Mouse (Mus musculus): ENCODE results near the gene Actl10. TPM values are rescaled to one million over a fixed set of nuclear protein-coding genes. Genes with fewer than 3 reads are reported as not detected.

Actl10 gene
- polyA plus RNA-seq, 1 experiment: 0.11 TPM

DNA sequence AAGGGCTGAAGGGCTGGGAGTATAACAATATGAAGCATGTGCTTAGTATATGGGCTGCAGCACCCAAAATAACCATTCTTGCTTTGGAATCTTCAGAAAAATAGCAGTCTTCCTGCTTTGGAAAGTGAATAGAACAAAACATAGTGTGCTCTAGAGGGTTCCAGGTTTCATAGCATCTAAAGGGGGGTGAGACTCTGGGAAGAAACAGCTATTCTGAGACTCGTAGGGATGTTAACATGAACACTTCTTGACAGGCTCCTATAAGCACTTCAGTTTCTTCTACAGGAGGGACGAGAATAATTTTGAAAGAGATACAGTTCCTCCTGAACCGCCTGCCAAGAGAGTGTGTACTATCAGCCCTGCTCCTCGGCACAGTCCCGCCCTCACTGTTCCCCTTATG lies 34.2 kb upstream of the Actl10 start:
- no peak for TF ChIP-seq POLR2A (IDR thresholded peaks at IDR 0.05; ENCODE audit: control insufficient read depth, extremely low read depth, insufficient read depth, low read length, poor library complexity)
- no peak overlapping the region for H3K27ac ChIP-seq (ENCODE audit: control insufficient read depth, insufficient read depth, low read length)
- H3K27me3 ChIP-seq (ENCODE audit: control insufficient read depth, insufficient read depth, low read length): no peaks in the 10 kb centered on the region
- H3K4me1 ChIP-seq (replicated peaks; ENCODE audit: control insufficient read depth, insufficient read depth, low read length): no peaks in the 10 kb centered on the region
- peaks cover 15% of the 10 kb centered on the region; the same call in 1 of the 2 replicates for H3K36me3 ChIP-seq (ENCODE audit: control insufficient read depth, insufficient read depth, low read length)
- 94% methylated on average over 5 of the region's 5 CpGs for WGBS
- H3K4me3 ChIP-seq (ENCODE audit: control insufficient read depth, insufficient read depth, low read length): no peak overlapping the region
- DNase-seq: no peak

DNA sequence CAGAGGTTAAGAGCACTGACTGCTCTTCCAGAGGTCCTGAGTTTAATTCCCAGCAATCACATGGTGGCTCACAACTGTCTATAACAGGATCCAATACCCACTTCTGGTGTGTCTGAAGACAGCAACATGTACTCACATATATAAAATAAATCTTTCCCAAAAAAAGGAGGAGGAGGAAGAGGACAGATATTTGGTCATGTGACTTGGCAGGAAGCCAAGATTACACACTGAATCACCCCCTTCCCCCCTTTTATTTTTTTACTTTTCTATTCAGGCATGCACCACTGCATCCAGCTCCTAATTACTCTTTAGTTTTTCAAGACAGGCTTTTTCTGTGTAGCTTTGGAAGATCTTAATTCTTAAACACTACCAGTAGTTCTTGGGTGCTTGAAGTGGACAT lies 30.1 kb upstream of the Actl10 start:
- Histone ChIP-seq H3K27ac (ENCODE audit: control insufficient read depth, insufficient read depth, low read length) (no peak overlapping the region), H3K27me3 (ENCODE audit: control insufficient read depth, insufficient read depth, low read length) (no peaks in the 10 kb centered on the region), H3K36me3 (ENCODE audit: control insufficient read depth, insufficient read depth, low read length) (peaks cover 41% of the 10 kb centered on the region), H3K4me3 (ENCODE audit: control insufficient read depth, insufficient read depth, low read length) (no peak overlapping the region), H3K4me1 (replicated peaks; ENCODE audit: control insufficient read depth, insufficient read depth, low read length) (no peaks in the 10 kb centered on the region)
- TF ChIP-seq CTCF (IDR thresholded peaks at IDR 0.05; ENCODE audit: borderline replicate concordance, control insufficient read depth, extremely low read depth, insufficient read depth, low read length, poor library complexity) (no peak), POLR2A (IDR thresholded peaks at IDR 0.05; ENCODE audit: control insufficient read depth, extremely low read depth, insufficient read depth, low read length, poor library complexity) (no peak)
- no peak for DNase-seq

DNA sequence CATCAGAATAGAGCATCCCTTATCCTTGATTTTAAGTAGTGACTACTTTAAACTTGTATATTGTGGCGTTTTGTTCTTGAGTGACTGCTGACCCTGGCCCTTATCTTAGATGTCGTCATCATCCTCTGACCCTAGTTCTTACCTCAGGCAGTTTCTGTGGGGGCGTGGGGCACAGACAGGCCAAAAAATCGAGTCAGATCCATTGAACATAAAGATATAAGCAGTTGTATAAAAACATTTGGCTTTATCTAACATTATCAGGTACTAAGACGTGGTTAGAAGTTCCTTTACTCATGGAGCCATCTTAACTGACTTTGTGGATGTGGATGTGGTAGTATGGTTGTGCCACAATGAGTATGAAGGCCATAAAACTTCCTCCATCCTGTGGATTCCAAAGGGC lies 29.2 kb upstream of the Actl10 start:
- 86% methylated on average over 5 of the region's 5 CpGs for WGBS

DNA sequence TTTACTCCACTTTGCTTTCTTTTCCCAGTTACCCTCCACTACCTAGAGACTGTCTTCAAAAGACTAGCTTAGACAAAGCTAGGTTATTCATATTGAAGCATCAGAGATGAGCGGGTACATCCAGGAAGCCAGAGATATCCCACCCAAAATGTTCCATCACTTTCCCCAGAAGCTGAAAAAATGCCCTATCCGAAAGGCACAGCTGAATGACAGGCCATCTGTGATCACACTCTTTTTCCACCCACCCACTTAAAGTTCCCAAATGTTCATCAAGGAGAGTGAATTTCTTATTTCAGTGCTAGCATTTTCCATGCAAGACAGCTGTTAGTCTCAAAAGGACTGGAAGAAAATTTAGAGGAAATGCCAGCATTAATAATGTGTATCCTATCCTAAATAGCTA lies 26.3 kb upstream of the Actl10 start:
- Histone ChIP-seq H3K36me3 (ENCODE audit: control insufficient read depth, insufficient read depth, low read length) (peaks cover 31% of the 10 kb centered on the region), H3K4me1 (replicated peaks; ENCODE audit: control insufficient read depth, insufficient read depth, low read length) (no peaks in the 10 kb centered on the region), H3K4me3 (ENCODE audit: control insufficient read depth, insufficient read depth, low read length) (no peak overlapping the region), H3K27ac (ENCODE audit: control insufficient read depth, insufficient read depth, low read length) (no peak overlapping the region), H3K27me3 (ENCODE audit: control insufficient read depth, insufficient read depth, low read length) (no peaks in the 10 kb centered on the region)
- no peak for TF ChIP-seq POLR2A (IDR thresholded peaks at IDR 0.05; ENCODE audit: control insufficient read depth, extremely low read depth, insufficient read depth, low read length, poor library complexity)
- TF ChIP-seq CTCF (IDR thresholded peaks at IDR 0.05; ENCODE audit: borderline replicate concordance, control insufficient read depth, extremely low read depth, insufficient read depth, low read length, poor library complexity): no peak
- 99% methylated on average over 2 of the region's 2 CpGs for WGBS
- DNase-seq: no peak

More for the DNA sequence above, 29.2 kb upstream of the Actl10 start:
- no peak overlapping the region for H3K27ac ChIP-seq (ENCODE audit: control insufficient read depth, insufficient read depth, low read length)
- H3K4me3 ChIP-seq (ENCODE audit: control insufficient read depth, insufficient read depth, low read length): no peak overlapping the region
- DNase-seq: no peak
- H3K27me3 ChIP-seq (ENCODE audit: control insufficient read depth, insufficient read depth, low read length): no peaks in the 10 kb centered on the region
- H3K4me1 ChIP-seq (replicated peaks; ENCODE audit: control insufficient read depth, insufficient read depth, low read length): no peaks in the 10 kb centered on the region
- no peak for TF ChIP-seq POLR2A (IDR thresholded peaks at IDR 0.05; ENCODE audit: control insufficient read depth, extremely low read depth, insufficient read depth, low read length, poor library complexity)
- no peak for TF ChIP-seq CTCF (IDR thresholded peaks at IDR 0.05; ENCODE audit: borderline replicate concordance, control insufficient read depth, extremely low read depth, insufficient read depth, low read length, poor library complexity)
- peaks cover 41% of the 10 kb centered on the region for H3K36me3 ChIP-seq (ENCODE audit: control insufficient read depth, insufficient read depth, low read length)

DNA sequence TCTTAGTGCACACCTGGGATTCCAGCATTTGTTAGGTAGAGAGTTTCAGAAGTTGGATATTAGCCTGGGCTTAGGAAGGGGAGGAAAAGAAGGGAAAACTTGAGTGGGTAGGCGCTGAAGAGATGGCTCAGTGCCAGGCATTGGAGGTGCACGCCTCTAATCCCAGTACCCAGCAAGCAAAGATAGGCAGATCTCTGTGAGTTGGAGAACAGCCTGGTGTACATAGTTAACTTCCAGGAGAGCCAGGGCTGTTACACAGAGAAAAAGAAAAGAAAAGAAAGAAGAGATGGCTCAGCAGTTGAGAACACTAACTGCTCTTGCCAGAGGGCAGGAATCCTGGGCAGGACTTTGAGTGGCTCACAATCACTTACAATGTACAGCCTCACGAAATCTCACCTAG lies 25.0 kb upstream of the Actl10 start:
- WGBS: 97% methylated on average over 3 of the region's 3 CpGs
- H3K36me3 ChIP-seq (ENCODE audit: control insufficient read depth, insufficient read depth, low read length): peaks cover 40% of the 10 kb centered on the region

DNA sequence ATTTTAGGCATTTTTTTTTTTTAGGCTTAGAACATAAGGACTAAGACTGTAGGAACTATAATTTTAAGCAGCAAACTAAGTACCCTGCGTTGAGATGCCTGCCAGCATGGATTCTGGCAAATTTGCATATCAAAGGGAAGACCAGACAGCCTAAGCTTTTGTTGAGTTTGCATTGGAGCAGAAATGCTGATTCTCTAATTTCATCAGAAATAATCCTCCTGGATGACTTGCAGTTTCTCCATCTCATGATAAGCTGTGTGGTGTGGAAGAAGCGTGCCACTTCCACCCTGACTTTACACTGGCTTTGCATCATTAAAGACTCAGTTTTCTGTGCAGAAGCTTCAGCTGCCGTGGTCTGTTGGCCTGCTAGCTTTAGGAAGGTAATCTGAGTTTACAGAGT lies 18.7 kb upstream of the Actl10 start:
- TF ChIP-seq CTCF (IDR thresholded peaks at IDR 0.05; ENCODE audit: borderline replicate concordance, control insufficient read depth, extremely low read depth, insufficient read depth, low read length, poor library complexity) (no peak), POLR2A (IDR thresholded peaks at IDR 0.05; ENCODE audit: control insufficient read depth, extremely low read depth, insufficient read depth, low read length, poor library complexity) (no peak)
- 91% methylated on average over 3 of the region's 3 CpGs for WGBS
- no peak for DNase-seq
- H3K27me3 ChIP-seq (ENCODE audit: control insufficient read depth, insufficient read depth, low read length): no peaks in the 10 kb centered on the region
- no peak overlapping the region for H3K27ac ChIP-seq (ENCODE audit: control insufficient read depth, insufficient read depth, low read length)
- no peak overlapping the region for H3K4me3 ChIP-seq (ENCODE audit: control insufficient read depth, insufficient read depth, low read length)
- H3K4me1 ChIP-seq (replicated peaks; ENCODE audit: control insufficient read depth, insufficient read depth, low read length): no peaks in the 10 kb centered on the region
- peaks cover 43% of the 10 kb centered on the region for H3K36me3 ChIP-seq (ENCODE audit: control insufficient read depth, insufficient read depth, low read length)

More for the DNA sequence above, 25.0 kb upstream of the Actl10 start:
- no peaks in the 10 kb centered on the region for H3K27me3 ChIP-seq (ENCODE audit: control insufficient read depth, insufficient read depth, low read length)
- H3K27ac ChIP-seq (ENCODE audit: control insufficient read depth, insufficient read depth, low read length): no peak overlapping the region
- H3K4me3 ChIP-seq (ENCODE audit: control insufficient read depth, insufficient read depth, low read length): no peak overlapping the region
- no peak for TF ChIP-seq POLR2A (IDR thresholded peaks at IDR 0.05; ENCODE audit: control insufficient read depth, extremely low read depth, insufficient read depth, low read length, poor library complexity)
- no peak for TF ChIP-seq CTCF (IDR thresholded peaks at IDR 0.05; ENCODE audit: borderline replicate concordance, control insufficient read depth, extremely low read depth, insufficient read depth, low read length, poor library complexity)
- DNase-seq: no peak
- no peaks in the 10 kb centered on the region for H3K4me1 ChIP-seq (replicated peaks; ENCODE audit: control insufficient read depth, insufficient read depth, low read length)

DNA sequence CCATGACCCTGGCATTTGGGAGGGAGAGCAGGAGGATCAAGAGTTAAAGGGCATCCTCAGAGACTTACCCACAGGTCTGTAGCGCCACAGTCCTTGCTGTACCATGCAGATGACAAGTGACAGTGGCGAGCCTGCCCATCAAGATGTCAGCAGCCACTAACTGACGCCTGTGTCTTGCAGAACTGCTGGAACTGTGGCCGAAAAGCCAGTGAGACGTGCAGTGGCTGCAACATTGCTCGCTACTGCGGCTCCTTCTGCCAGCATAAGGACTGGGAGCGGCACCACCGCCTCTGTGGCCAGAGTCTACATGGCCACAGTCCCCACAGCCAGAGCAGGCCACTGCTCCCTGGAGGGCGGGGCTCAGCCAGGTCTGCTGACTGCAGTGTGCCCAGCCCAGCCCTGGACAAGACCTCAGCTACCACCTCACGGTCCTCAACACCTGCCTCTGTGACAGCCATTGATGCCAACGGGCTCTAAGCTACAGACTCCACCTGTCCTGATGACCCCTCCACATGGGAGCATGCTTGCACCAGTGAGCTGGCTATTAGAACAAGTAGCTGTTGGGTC lies 16.8 kb upstream of the Actl10 start:
- H3K4me3 ChIP-seq (ENCODE audit: control insufficient read depth, insufficient read depth, low read length): no peak overlapping the region
- no peak for TF ChIP-seq CTCF (IDR thresholded peaks at IDR 0.05; ENCODE audit: borderline replicate concordance, control insufficient read depth, extremely low read depth, insufficient read depth, low read length, poor library complexity)
- TF ChIP-seq POLR2A (IDR thresholded peaks at IDR 0.05; ENCODE audit: control insufficient read depth, extremely low read depth, insufficient read depth, low read length, poor library complexity): no peak
- no peak for DNase-seq
- peaks cover 40% of the 10 kb centered on the region for H3K36me3 ChIP-seq (ENCODE audit: control insufficient read depth, insufficient read depth, low read length)
- H3K27me3 ChIP-seq (ENCODE audit: control insufficient read depth, insufficient read depth, low read length): no peaks in the 10 kb centered on the region
- H3K4me1 ChIP-seq (replicated peaks; ENCODE audit: control insufficient read depth, insufficient read depth, low read length): no peaks in the 10 kb centered on the region
- 96% methylated on average over 12 of the region's 12 CpGs for WGBS
- H3K27ac ChIP-seq (ENCODE audit: control insufficient read depth, insufficient read depth, low read length): no peak overlapping the region
